Mouse (Mus musculus) left cerebral cortex, adult 2 months (tissue): ENCODE measurements at regions not wholly inside any gene's neighbourhood (a gene's known extent, or its start where the extent isn't known, plus 50 kb on each side); places are given as distances from the start of the nearest gene placed in this dataset.
"Not testable (repeated sequence)": the region's sequence is repeated elsewhere in the genome, so short reads cannot be mapped to it uniquely, and the experiment has no call there.

Experiments used
- DNase-seq, 2 experiments: peaks; one replicate each; pipeline ENCODE4 v3.0.0; 2021 to 2022; ENCODE audit warnings: low spot score in 2 of 2, mixed read lengths in 1 of 2; ENCODE audit errors: extremely low spot score in 1 of 2
- H3K27ac ChIP-seq: fragments of 200-600 bp; 2 replicates; pipeline ENCODE4 v1.8.1; 2022
- H3K4me3 ChIP-seq: fragments of 200-600 bp; 2 replicates; pipeline ENCODE4 v1.8.1; 2022
- CTCF ChIP-seq: fragments of 200-600 bp; IDR thresholded peaks from 2 replicates; pipeline ENCODE4 v1.8.1; 2022; ENCODE audit warnings: antibody characterized with exemption, mild to moderate bottlenecking, moderate library complexity
- intact Hi-C: fragments of 180-260 bp; cut with DNase I; formaldehyde crosslinking; loops from one replicate; pipeline ENCODE4 v1.15.1; 2025

DNA sequence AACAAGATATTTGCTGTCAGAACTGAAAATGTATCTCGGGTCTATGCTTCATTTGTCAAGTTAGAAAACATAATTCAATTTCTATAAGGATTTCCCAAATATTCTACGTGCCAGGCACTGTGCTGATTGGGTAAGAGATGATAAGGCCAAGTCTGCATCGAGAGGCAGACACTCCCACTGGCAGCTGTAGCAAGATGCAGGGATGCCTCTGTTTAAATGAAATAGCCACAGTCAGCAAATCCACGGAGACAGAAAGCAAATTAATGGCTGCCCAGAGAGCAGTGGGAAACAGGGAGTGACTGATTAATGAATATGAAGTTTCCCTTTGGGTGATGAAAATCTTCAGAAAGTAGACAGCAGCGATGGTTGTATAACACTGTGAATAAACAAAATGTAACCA, 71.6 kb upstream of the Gm12728 start:
- no peak for TF ChIP-seq CTCF
- Histone ChIP-seq H3K4me3 (no peak overlapping the region), H3K27ac (no peak overlapping the region)
- intact Hi-C loops = no loop called here
- no peak for DNase-seq

DNA sequence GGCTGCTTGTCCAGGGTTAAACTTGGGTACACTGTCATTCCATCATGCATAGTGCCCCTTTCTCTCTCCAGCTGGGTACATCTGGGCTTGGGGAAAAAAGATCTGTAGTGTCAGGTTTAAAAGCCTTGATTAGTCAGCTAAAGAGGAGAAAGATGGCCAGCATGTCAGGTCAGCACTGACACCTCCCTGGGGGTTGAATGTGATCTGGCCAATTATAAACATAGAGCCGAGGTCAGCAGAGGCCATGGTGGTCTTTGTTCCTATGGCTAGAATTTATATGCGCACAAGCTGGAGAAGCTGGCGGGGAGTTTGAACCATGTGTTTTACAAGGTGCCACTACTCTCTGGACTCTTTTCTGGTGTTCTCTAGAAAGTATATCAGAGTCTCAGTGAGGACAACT, 61.0 kb upstream of the Gm12728 start:
- TF ChIP-seq CTCF = no peak
- intact Hi-C loops = no loop called here
- no peak for DNase-seq
- Histone ChIP-seq H3K27ac (no peak overlapping the region), H3K4me3 (no peak overlapping the region)

GRCm38 (mm10) chr4:105730900-105731299, 58.8 kb upstream of the Gm12728 start:
- H3K27ac ChIP-seq = no peak overlapping the region
- no peak for DNase-seq
- TF ChIP-seq CTCF = no peak
- intact Hi-C loops = no loop called here
- H3K4me3 ChIP-seq = no peak overlapping the region

DNA sequence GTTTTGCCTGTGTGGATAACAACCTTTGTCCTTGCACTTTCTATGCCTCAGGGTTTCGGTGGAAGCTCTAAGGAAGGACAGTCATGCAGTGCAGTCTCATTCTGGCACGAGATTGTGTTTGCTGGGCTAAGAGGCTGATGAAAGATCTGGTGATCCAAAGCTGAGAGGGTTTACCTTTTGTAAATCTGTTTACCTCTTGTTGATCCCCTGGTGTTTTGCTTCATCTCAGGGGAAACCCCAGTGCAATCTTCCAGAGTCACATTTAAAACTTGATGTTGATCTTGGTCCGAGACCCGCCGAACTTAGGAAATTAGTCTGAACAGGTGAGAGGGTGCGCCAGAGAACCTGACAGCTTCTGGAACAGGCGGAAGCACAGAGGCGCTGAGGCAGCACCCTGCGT, 54.6 kb upstream of the Gm12728 start:
- intact Hi-C loops, H3K27ac ChIP-seq, DNase-seq, H3K4me3 ChIP-seq: not testable (repeated sequence)
